Mouse (Mus musculus) megakaryocyte progenitor cell, adult 5-6 weeks (primary cell): ENCODE data around the gene Olfr710. TPM values are rescaled to one million over a fixed set of nuclear protein-coding genes. Genes with fewer than 3 reads are reported as not detected.
"Not testable (repeated sequence)": the region's sequence is repeated elsewhere in the genome, so short reads cannot be mapped to it uniquely, and the experiment has no call there.

ENCODE experiments used
- ATAC-seq: replicated peaks from 2 replicates; pipeline ENCODE4 v1.8.0; 2016; ENCODE audit warnings: mild to moderate bottlenecking, moderate TSS enrichment, inconsistent platforms; ENCODE audit not compliant: poor library complexity
- total RNA-seq, 2 experiments: library from RNA; stranded (forward) in 1 of 2; stranded (reverse) in 1 of 2; fragments of 157-497, 149-512 nt in 1 of 2; fragments of 200-1000 nt in 1 of 2; gene quantifications; 2 replicates each; pipeline versions ENCODE4 v1.2.3 to v1.2.4; 2015 to 2017

Olfr710 gene
- total RNA-seq (2015), result not detected in 2 replicates
- not detected in 2 replicates for total RNA-seq (2017)

- ATAC-seq, result no peak
Observed at GRCm38 (mm10) chr7:106948212-106948611, at the start of gene Olfr710. TSS of gene Olfr710 (minus strand) at chr7:106948312.

- ATAC-seq, result no peak
Observed at GRCm38 (mm10) chr7:106985236-106985635, 37.1 kb upstream of the Olfr710 start.

- ATAC-seq, result no peak
Observed at GRCm38 (mm10) chr7:106975353-106975752, 27.2 kb upstream of the Olfr710 start, which contains the start of gene Olfr711. TSS of gene Olfr711 (minus strand) at chr7:106975453.

GRCm38 (mm10) chr7:106967503-106967902, 19.4 kb upstream of the Olfr710 start:
- 0 out of 2 replicates have a peak, but pooled peaks have one; percentile 31 for ATAC-seq

GRCm38 (mm10) chr7:106963837-106964236, 15.7 kb upstream of the Olfr710 start, which contains the start of gene Olfr6:
TSS of gene Olfr6 (minus strand) at chr7:106963937.
- ATAC-seq, result no peak

GRCm38 (mm10) chr7:106932119-106932518, 16.0 kb downstream of the Olfr710 start, which contains the start of gene Olfr709-ps1:
TSS of gene Olfr709-ps1 (minus strand) at chr7:106932219.
- ATAC-seq, result no peak

GRCm38 (mm10) chr7:106920961-106921360, 27.2 kb downstream of the Olfr710 start:
- ATAC-seq, result not testable (repeated sequence)

GRCm38 (mm10) chr7:106907676-106908075, 40.4 kb downstream of the Olfr710 start, which contains the start of gene Olfr1532-ps1:
TSS of gene Olfr1532-ps1 (plus strand) at chr7:106908001.
- ATAC-seq, result peak; percentile 64

GRCm38 (mm10) chr7:106901141-106901540, 47.0 kb downstream of the Olfr710 start, which contains the start of gene Olfr707:
TSS of gene Olfr707 (minus strand) at chr7:106901241.
- not testable (repeated sequence) for ATAC-seq

Other genes with a start within 250 kb of the Olfr710 start
- 0.05 TPM in 1 of 2 replicates, not detected in the other for gene Olfr695, start 231.9 kb downstream of the Olfr710 start, total RNA-seq (2015)
- gene Olfr695, start 231.9 kb downstream of the Olfr710 start, total RNA-seq (2017), result not detected in 2 replicates
- gene Olfr697, start 205.9 kb downstream of the Olfr710 start, total RNA-seq (2015), result not detected in 2 replicates
- not detected in 2 replicates for gene Olfr697, start 205.9 kb downstream of the Olfr710 start, total RNA-seq (2017)
- not detected in 2 replicates for gene Olfr698, start 192.9 kb downstream of the Olfr710 start, total RNA-seq (2015)
- gene Olfr698, start 192.9 kb downstream of the Olfr710 start, total RNA-seq (2017), result not detected in 2 replicates
- not detected in 2 replicates for gene Olfr699, start 155.1 kb downstream of the Olfr710 start, total RNA-seq (2015)
- gene Olfr699, start 155.1 kb downstream of the Olfr710 start, total RNA-seq (2017), result not detected in 2 replicates
- gene Olfr700, start 139.5 kb downstream of the Olfr710 start, total RNA-seq (2015), result not detected in 2 replicates
- gene Olfr700, start 139.5 kb downstream of the Olfr710 start, total RNA-seq (2017), result not detected in 2 replicates
- gene Olfr701, start 134.2 kb downstream of the Olfr710 start, total RNA-seq (2015), result not detected in 2 replicates
- not detected in 2 replicates for gene Olfr701, start 134.2 kb downstream of the Olfr710 start, total RNA-seq (2017)
- gene Olfr702, start 114.4 kb downstream of the Olfr710 start, total RNA-seq (2015), result not detected in 2 replicates
- gene Olfr702, start 114.4 kb downstream of the Olfr710 start, total RNA-seq (2017), result not detected in 2 replicates
- not detected in 2 replicates for gene Olfr703, start 105.0 kb downstream of the Olfr710 start, total RNA-seq (2015)
- not detected in 2 replicates for gene Olfr703, start 105.0 kb downstream of the Olfr710 start, total RNA-seq (2017)
- gene Olfr704, start 85.1 kb downstream of the Olfr710 start, total RNA-seq (2015), result not detected in 2 replicates
- gene Olfr704, start 85.1 kb downstream of the Olfr710 start, total RNA-seq (2017), result not detected in 2 replicates
- gene Olfr705, start 71.4 kb downstream of the Olfr710 start, total RNA-seq (2015), result not detected in 2 replicates
- gene Olfr705, start 71.4 kb downstream of the Olfr710 start, total RNA-seq (2017), result not detected in 2 replicates
- not detected in 2 replicates for gene Olfr706, start 60.1 kb downstream of the Olfr710 start, total RNA-seq (2015)
- not detected in 2 replicates for gene Olfr706, start 60.1 kb downstream of the Olfr710 start, total RNA-seq (2017)
- not detected in 2 replicates for gene Olfr707, start 47.1 kb downstream of the Olfr710 start, total RNA-seq (2015)
- gene Olfr707, start 47.1 kb downstream of the Olfr710 start, total RNA-seq (2017), result not detected in 2 replicates
- not detected in 2 replicates for gene Olfr1532-ps1, start 40.3 kb downstream of the Olfr710 start, total RNA-seq (2015)
- not detected in 2 replicates for gene Olfr1532-ps1, start 40.3 kb downstream of the Olfr710 start, total RNA-seq (2017)
- gene Olfr709-ps1, start 16.1 kb downstream of the Olfr710 start, total RNA-seq (2015), result 0.02 TPM in 1 of 2 replicates, not detected in the other
- not detected in 2 replicates for gene Olfr709-ps1, start 16.1 kb downstream of the Olfr710 start, total RNA-seq (2017)
- not detected in 2 replicates for gene Olfr6, start 15.6 kb upstream of the Olfr710 start, total RNA-seq (2015)
- gene Olfr6, start 15.6 kb upstream of the Olfr710 start, total RNA-seq (2017), result not detected in 2 replicates
- not detected in 2 replicates for gene Olfr711, start 27.1 kb upstream of the Olfr710 start, total RNA-seq (2015)
- not detected in 2 replicates for gene Olfr711, start 27.1 kb upstream of the Olfr710 start, total RNA-seq (2017)
- not detected in 2 replicates for gene Olfr2, start 57.8 kb upstream of the Olfr710 start, total RNA-seq (2015)
- gene Olfr2, start 57.8 kb upstream of the Olfr710 start, total RNA-seq (2017), result not detected in 2 replicates
- not detected in 2 replicates for gene Olfr713, start 82.9 kb upstream of the Olfr710 start, total RNA-seq (2015)
- gene Olfr713, start 82.9 kb upstream of the Olfr710 start, total RNA-seq (2017), result not detected in 2 replicates
- not detected in 2 replicates for gene Olfr714, start 122.7 kb upstream of the Olfr710 start, total RNA-seq (2015)
- gene Olfr714, start 122.7 kb upstream of the Olfr710 start, total RNA-seq (2017), result not detected in 2 replicates
- gene Olfr17, start 144.9 kb upstream of the Olfr710 start, total RNA-seq (2015), result not detected in 2 replicates
- gene Olfr17, start 144.9 kb upstream of the Olfr710 start, total RNA-seq (2017), result not detected in 2 replicates
- gene Olfr715b, start 162.1 kb upstream of the Olfr710 start, total RNA-seq (2015), result not detected in 2 replicates
- not detected in 2 replicates for gene Olfr715b, start 162.1 kb upstream of the Olfr710 start, total RNA-seq (2017)
- gene Olfr715, start 182.8 kb upstream of the Olfr710 start, total RNA-seq (2015), result not detected in 2 replicates
- not detected in 2 replicates for gene Olfr715, start 182.8 kb upstream of the Olfr710 start, total RNA-seq (2017)
- not detected in 2 replicates for gene Olfr716, start 190.0 kb upstream of the Olfr710 start, total RNA-seq (2015)
- gene Olfr716, start 190.0 kb upstream of the Olfr710 start, total RNA-seq (2017), result not detected in 2 replicates
- not detected in 2 replicates for gene Nlrp14, start 218.7 kb upstream of the Olfr710 start, total RNA-seq (2015)
- not detected in 2 replicates for gene Nlrp14, start 218.7 kb upstream of the Olfr710 start, total RNA-seq (2017)